Mouse (Mus musculus) R1 (cell line): Measurements from ENCODE around the gene Mysm1.
A peak's percentile ranks its signal among the peaks of the same experiment; 100 is the strongest.

Experiments used
- DNase-seq: peaks from one replicate; pipeline ENCODE4 v3.0.0-alpha.2; 2018; ENCODE audit warnings: low read depth, low spot score

Gene Mysm1

GRCm38 (mm10) chr4:94978590-94979499 lies at the start of gene Mysm1:
TSS of gene Mysm1 (minus strand) at chr4:94979100.
- DNase-seq: peak; percentile 91

DNA sequence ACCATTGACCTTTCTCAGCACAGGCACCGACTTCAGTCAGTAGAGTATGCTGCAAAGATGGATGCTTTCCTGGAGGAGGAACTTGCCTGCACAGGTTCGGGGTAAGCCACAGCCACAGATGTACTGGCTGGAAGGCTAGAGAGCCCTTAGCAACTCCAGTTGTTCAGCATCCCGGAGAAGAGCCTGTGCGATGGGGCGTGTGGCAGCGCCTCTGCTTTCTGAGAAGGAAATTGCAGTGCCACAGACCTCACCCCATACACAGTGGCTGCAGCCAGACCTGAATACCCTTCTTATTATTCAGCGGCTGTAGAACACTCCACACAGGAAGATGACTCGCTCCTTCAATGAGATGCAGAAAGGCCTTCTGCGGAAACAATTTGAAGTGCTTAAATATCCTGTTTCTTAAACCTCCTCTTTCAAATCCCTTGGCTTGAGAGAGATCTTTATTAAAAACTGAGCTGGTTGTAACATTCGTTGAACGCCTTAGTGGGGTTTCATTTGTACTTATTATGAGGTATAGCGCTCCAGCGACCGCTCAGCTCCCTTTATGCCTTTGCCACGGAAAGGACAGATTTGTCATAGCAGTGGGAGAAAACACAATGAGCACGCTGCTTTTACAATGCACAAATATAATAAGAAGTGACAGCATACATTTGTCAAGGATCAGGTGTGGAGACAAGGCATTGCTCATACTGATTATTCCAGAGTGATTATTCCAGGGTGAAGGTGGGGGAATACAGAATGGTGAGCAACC lies 47.1 kb upstream of the Mysm1 start:
- DNase-seq: peak; percentile 4

GRCm38 (mm10) chr4:95023350-95023953 lies 44.6 kb upstream of the Mysm1 start:
- DNase-seq: no peak

DNA sequence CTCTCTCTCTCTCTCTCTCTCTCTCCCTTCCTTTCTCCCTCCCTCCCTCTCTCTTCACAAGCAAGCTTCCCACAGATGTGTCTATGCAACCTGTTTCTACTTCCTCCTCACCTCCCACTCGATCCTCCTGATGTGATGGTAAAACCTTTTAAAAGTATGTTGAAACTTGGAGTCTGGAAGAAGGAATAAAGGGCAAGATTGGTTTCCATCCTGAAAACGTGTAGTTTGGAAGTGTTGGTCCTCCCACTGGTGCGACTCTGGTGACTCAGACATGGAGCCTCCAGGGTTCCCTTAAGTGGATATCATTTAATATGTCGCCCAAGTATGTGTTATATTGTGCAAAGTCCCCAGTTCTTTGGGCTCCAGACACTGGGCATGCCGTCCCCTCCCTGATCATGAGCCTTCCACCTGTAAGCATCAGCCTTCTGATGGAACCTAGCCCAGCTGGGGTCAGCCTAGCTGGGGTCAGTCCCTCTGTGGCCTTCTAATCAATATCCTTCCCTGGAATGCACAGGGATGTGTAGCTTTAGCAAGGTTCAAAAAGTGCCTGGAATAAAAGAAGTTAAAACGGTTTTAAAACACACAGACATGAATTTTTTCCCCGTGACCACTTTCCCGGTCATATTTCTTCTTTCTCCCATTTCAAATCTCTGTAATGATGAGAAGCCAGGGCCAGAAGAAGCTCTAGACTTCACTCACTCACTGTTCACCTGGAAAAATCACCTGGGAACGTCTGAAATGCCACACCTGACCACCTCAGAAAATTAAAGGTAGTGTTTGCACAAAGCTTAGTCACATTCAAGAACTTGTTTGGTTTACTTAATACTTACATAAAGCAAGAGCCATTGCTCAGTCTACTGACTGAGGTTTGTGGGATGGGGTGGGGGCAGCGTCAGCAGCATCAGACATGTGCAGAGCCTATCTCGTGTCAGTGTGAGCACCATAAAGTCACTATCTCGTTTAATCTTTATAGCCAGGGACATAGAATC lies 43.0 kb upstream of the Mysm1 start:
- no peak for DNase-seq

DNA sequence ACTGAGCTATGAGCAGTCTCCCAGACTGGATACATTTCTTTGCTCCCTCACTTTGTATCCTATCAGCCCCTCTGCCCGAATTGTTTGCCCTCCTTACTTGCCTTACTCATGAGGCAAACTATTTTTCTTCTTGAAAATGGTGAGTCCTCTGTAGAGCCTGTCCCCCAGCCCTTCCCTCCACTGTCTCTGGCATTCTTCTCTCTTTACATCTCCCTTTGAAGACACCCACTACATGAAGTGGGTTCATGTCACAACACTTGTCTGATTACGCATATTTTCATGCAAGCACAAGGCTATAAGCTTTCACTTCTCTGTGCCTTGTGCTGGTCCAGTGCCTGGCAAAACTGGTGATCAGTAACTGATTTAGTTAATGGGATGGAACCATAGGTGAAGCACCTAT lies 41.3 kb upstream of the Mysm1 start:
- DNase-seq: no peak

DNA sequence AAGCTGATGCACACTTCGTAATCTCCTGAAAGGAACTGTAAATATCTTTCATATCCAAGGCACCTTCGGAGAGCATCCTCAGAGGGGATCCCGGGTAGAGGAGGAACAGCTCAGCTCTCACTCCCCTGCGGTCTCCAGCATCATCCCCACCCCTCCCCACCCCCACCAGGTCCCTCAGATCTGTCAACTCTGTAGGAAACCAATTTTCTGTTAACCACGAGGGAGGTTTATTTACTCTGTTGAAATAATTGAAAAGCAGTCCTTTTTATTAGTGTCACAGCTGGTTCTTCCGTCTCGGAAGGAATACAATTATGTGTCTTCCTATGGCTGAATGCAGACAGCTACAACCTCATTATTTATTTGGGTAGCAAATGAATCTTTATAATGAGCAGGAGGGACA lies 39.3 kb upstream of the Mysm1 start:
- DNase-seq: no peak

DNA sequence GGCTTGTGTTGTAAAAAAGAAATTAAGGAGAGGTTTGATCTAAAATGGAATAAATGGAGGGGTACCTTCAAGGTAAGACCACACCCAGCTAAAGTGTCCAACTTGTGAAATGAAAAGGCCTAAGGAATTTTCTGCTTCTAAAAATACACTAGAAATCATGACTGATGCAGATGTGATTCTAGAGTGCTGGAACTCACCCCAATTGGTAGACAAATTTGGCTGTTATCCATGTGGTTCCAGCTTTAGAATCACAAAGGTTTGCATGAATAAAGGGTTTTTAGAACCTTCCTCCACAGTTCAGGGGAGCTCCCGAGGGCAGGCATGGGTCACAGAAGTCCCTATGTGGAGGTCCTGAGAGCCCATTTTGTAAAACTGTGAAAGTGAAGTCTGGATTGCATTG lies 33.8 kb upstream of the Mysm1 start:
- DNase-seq: no peak

DNA sequence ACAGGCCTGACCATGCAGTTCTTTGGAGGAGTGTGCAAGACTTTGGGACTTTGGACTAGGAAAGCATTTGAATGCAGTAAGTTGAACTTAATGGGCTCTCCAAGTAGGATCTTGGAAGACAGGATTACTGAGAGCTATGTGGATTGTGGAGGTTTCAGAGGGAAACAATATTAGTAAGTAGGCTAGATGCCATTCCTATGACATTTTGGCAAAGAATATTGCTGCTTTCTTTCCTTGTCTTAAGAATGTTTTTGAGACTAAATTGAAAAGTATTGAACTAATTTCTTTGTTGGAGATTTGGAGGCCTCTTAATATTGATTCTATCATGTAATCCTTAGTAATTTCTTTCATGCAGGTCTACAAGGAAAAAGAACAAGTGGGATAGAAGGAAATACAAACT lies 33.4 kb upstream of the Mysm1 start:
- DNase-seq: no peak

DNA sequence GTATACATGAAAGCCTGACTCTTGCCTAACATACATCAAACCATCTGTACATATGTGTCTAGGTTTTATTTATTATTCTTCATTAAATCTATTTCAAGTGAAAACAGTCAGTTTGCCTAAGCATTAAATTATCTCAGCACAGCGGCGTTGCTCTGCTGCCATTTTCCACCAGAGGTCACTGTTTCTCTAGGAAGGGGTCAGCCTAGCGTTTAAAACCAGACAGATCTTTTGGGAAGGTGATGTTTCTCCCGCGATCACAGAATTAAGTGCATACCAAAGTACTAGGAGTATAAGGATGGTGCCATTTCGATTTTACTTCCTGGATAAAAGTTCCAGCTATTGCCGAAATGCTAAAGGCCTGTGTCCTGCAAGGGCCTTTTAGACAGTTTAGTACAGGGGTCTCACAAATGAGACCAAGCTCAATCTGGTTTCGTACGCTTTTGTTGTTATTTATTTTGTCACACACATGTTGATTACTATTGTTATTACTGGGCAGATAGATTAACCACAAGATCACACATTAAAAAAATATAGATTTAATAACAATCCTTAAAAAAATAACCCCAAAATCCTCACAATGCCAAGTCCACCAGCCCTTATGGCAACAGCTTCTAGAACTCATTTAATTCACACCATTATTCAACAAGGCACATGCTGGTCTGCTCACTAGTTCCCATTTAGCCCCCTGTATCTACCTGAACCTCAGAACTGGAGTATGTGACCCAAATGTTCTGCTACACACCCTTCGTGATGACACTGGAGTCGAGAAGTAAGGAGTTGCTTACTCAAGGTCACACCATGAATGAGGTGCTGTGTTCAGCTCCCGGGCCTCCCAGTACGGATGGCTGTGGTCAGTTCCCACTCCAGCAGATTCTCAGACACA lies 29.5 kb upstream of the Mysm1 start:
- DNase-seq: peak; percentile 49

- no peak for DNase-seq
Observed at GRCm38 (mm10) chr4:95007759-95008158, 28.9 kb upstream of the Mysm1 start.

DNA sequence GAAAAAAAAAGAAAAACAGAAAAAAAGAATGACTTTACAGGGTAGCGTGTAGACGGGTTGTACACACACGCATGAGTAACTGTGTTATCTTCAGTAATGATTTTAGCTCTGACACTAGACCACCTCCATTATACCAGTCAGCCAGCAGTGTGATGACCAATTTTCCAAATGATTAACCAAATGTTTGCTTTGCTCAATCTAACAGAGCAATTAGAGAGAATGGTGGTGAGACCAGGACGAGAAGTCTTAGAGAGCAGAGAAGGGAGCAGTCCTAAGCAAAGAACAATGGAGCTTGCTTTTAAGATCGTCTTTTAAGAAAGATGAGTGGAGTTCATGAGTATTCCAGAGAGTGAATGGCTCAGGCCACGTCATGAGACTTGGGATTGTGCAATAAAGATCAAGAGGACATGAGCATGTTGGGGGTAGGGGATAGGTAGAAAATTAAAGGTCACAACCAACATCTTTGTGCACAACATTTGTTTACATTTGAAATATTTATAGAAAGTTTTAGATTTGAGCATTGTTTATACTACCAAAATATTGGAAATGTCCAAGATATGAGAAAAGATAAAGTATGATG lies 26.4 kb upstream of the Mysm1 start:
- no peak for DNase-seq

- no peak for DNase-seq
Observed at GRCm38 (mm10) chr4:95001043-95001775, 22.3 kb upstream of the Mysm1 start.

- no peak for DNase-seq
Observed at GRCm38 (mm10) chr4:95000147-95000546, 21.2 kb upstream of the Mysm1 start.

DNA sequence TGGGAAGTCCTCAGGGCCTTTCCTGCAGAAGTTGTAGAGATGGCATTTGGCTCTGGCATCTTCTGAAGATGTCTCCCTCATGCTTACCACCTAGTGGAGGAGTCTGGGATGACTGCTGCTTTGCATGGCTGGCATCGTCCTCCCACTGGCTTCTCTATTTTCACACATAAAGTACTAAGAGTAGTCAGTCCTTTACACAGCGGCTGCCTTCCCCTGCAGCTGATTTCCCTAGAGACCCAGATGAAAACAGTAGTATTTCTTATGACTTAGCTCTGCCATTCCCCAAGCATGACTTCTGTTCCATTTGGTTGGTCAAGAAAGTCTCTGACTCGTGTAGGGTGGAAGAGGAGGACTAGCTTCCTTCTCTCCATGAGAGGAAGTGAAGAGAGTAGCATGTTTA lies 20.3 kb upstream of the Mysm1 start:
- peak; percentile 22 for DNase-seq

DNA sequence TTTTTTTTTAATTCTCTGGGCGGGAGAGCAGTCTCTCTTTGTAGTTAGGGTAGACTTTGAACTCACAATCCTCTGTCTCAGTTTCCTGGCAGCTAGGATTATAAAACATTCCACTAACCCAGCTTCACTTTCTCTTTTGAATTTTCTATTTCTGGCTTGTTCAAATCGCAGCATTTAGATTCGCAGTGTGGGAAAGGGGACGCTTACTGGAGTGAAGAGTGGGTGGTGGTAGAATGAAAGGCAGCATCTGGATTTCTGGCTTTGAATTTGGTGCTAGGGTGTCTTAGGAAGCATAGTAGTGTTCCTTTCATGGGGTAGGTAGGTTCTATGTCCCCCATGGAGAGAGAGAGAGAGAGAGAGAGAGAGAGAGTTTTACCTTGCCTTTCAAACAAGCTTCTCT lies 17.0 kb upstream of the Mysm1 start:
- no peak for DNase-seq

- no peak for DNase-seq
Observed at GRCm38 (mm10) chr4:94990204-94990603, 11.3 kb upstream of the Mysm1 start.

DNA sequence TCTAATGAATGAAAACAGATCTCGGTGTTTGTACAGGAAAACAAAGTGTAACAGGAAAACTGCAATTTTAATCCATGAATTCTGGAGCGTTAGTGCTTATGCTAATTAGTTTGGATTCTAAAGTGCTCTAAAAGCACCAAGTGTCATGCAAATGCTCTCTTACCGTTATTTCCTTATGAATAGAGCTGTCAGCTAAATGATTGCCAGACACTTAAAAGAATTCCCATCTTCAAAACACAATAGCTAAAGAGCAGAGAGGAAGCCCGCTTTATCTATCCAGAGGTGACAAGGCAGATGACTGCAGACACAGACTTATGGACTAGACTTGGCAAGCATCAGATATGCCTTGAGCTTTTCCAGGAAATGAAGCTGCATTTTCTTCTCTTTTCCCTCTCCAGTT lies 8.8 kb upstream of the Mysm1 start:
- DNase-seq: peak; percentile 61

DNA sequence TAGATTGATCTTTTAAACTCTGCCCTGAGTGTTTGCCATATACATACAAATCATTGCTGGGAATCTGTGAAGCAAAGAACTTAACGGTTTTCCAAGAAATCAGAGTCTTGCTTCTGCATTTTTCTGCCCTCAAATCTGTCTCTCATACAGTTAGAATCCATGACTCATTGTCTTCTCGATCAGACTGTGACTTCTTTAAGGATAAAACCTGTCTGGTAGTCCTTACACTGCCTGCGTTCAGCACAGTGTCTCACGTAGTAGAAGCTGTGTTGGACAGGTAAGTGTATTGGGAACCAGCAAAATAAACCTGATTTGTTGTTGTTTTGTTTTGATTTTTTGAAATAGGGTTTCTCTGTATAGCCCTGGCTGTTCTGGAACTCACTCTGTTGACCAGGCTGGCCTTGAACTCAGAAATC lies 608 bp upstream of the Mysm1 start:
- DNase-seq: no peak

DNA sequence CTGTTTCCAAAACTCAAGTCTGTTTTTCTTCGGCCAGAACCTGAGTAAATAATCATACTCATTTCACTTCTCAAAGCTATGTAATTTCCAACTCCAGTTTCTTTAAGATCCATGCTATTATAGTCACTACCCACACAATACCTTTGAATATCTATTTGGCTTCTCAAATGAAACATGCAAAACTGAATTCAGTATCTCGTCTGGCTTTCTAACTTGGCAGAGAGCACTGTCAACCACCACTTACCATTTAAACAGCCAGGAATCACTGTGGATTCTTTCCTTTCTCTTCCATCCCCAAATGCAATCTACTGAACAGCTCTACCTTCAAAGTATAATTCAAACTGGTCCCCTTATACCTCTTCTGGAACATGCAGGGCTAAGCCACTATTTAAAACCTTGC lies 5.6 kb downstream of the Mysm1 start:
- DNase-seq: no peak
